Mouse (Mus musculus) MEL (cell line): ENCODE results near the gene Hprt. TPM values are rescaled to one million over a fixed set of nuclear protein-coding genes. Genes with fewer than 3 reads are reported as not detected.

Experiments
- DNase-seq: peaks from one replicate; pipeline ENCODE4 v3.0.0; 2011; ENCODE audit warnings: low read depth, low spot score
- H3K27ac ChIP-seq: 2 replicates; pipeline ENCODE4 v1.5.1; 2012; ENCODE audit warnings: low read depth, mild to moderate bottlenecking, control low read depth, low read length, moderate library complexity; ENCODE audit not compliant: control insufficient read depth
- H3K27me3 ChIP-seq, 2 experiments: fragments of 150-350 bp in 1 of 2; sonication (generic) in 1 of 2; 2 replicates each; pipeline ENCODE4 v1.6.1; 2012; ENCODE audit warnings: low read length in 2 of 2, mild to moderate bottlenecking in 2 of 2, improper control_type of control experiment in 1 of 2, moderate library complexity in 1 of 2; ENCODE audit not compliant: insufficient read depth in 2 of 2, control insufficient read depth in 1 of 2
- H3K36me3 ChIP-seq, 2 experiments: 2 replicates each; pipeline ENCODE4 v1.6.1; 2012 to 2014; ENCODE audit warnings: low read length in 2 of 2, improper control_type of control experiment in 1 of 2, inconsistent platforms in 1 of 2, mild to moderate bottlenecking in 1 of 2; ENCODE audit not compliant: insufficient read depth in 2 of 2, control insufficient read depth in 1 of 2
- H3K4me1 ChIP-seq, 2 experiments: fragments of 150-350 bp in 1 of 2; sonication (generic) in 1 of 2; 2 replicates each; pipeline ENCODE4 v1.6.1; 2012; ENCODE audit warnings: low read length in 2 of 2, improper control_type of control experiment in 1 of 2, mild to moderate bottlenecking in 1 of 2; ENCODE audit not compliant: insufficient read depth in 2 of 2, control insufficient read depth in 1 of 2
- H3K4me3 ChIP-seq, 2 experiments: fragments of 150-350 bp in 1 of 2; sonication (generic) in 1 of 2; 2 replicates each; pipeline ENCODE4 v1.5.1; 2012; ENCODE audit warnings: low read depth in 2 of 2, low read length in 2 of 2, mild to moderate bottlenecking in 2 of 2, moderate library complexity in 2 of 2, control low read depth in 1 of 2, improper control_type of control experiment in 1 of 2; ENCODE audit not compliant: control insufficient read depth in 1 of 2, insufficient read depth in 1 of 2
- H3K79me2 ChIP-seq: 2 replicates; pipeline ENCODE4 v1.6.1; 2012; ENCODE audit warnings: mild to moderate bottlenecking, low read length, moderate library complexity; ENCODE audit not compliant: control insufficient read depth, poor library complexity, insufficient read depth
- H3K9ac ChIP-seq: 2 replicates; pipeline ENCODE4 v1.6.1; 2012; ENCODE audit warnings: low read depth, mild to moderate bottlenecking, control low read depth, low read length, moderate library complexity; ENCODE audit not compliant: control insufficient read depth, poor library complexity, severe bottlenecking
- H3K9me3 ChIP-seq: fragments of 150-350 bp; sonication (generic); replicated peaks from 2 replicates; pipeline ENCODE4 v1.6.1; 2012; ENCODE audit warnings: mild to moderate bottlenecking, low read length, improper control_type of control experiment, moderate library complexity; ENCODE audit not compliant: insufficient read depth
- CHD1 ChIP-seq: IDR thresholded peaks from 2 replicates; pipeline ENCODE4 v1.6.1; 2012; ENCODE audit warnings: low read depth, mild to moderate bottlenecking, inconsistent platforms, low read length, improper control_type of control experiment
- E2F4 ChIP-seq: IDR thresholded peaks from 2 replicates; pipeline ENCODE4 v1.6.1; 2011; ENCODE audit warnings: low read depth, low read length, improper control_type of control experiment, borderline replicate concordance
- ELF1 ChIP-seq: IDR thresholded peaks from 2 replicates; pipeline ENCODE4 v1.6.1; 2014; ENCODE audit warnings: low read depth, mild to moderate bottlenecking, inconsistent platforms, low read length, improper control_type of control experiment, moderate library complexity
- EP300 ChIP-seq, 2 experiments: IDR thresholded peaks; 2 replicates each; pipeline ENCODE4 v1.6.1; 2011; ENCODE audit warnings: improper control_type of control experiment in 2 of 2, low read length in 2 of 2, low read depth in 1 of 2, mild to moderate bottlenecking in 1 of 2
- GABPA ChIP-seq: IDR thresholded peaks from 2 replicates; pipeline ENCODE4 v1.6.1; 2012; ENCODE audit warnings: low read depth, mild to moderate bottlenecking, inconsistent platforms, low read length, improper control_type of control experiment, moderate library complexity
- GATA1 ChIP-seq: IDR thresholded peaks from 2 replicates; pipeline ENCODE4 v1.6.1; 2011; ENCODE audit warnings: low read depth, low read length, improper control_type of control experiment
- MAFK ChIP-seq: IDR thresholded peaks from 2 replicates; pipeline ENCODE4 v1.6.1; 2011; ENCODE audit warnings: low read depth, mild to moderate bottlenecking, low read length, improper control_type of control experiment, borderline replicate concordance
- MAX ChIP-seq: IDR thresholded peaks from 2 replicates; pipeline ENCODE4 v1.6.1; 2011; ENCODE audit warnings: low read length, improper control_type of control experiment
- MAZ ChIP-seq: IDR thresholded peaks from 2 replicates; pipeline ENCODE4 v1.6.1; 2012; ENCODE audit warnings: low read depth, mild to moderate bottlenecking, inconsistent platforms, low read length, improper control_type of control experiment
- MEF2A ChIP-seq: IDR thresholded peaks from 2 replicates; pipeline ENCODE4 v1.6.1; 2014; ENCODE audit warnings: low read depth, mild to moderate bottlenecking, inconsistent platforms, low read length, improper control_type of control experiment; ENCODE audit not compliant: poor library complexity, insufficient replicate concordance, severe bottlenecking; ENCODE audit errors: extremely low read depth
- MYB ChIP-seq: IDR thresholded peaks from 2 replicates; pipeline ENCODE4 v1.6.1; 2011; ENCODE audit warnings: mild to moderate bottlenecking, low read depth, low read length, improper control_type of control experiment
- MYC ChIP-seq: IDR thresholded peaks from 2 replicates; pipeline ENCODE4 v1.6.1; 2011; ENCODE audit warnings: low read depth, mild to moderate bottlenecking, low read length, improper control_type of control experiment, moderate library complexity
- NELFE ChIP-seq: IDR thresholded peaks from 2 replicates; pipeline ENCODE4 v1.6.1; 2011; ENCODE audit warnings: low read depth, low read length, improper control_type of control experiment
- NRF1 ChIP-seq: IDR thresholded peaks from 2 replicates; pipeline ENCODE4 v1.6.1; 2014; ENCODE audit warnings: low read depth, mild to moderate bottlenecking, inconsistent platforms, low read length, improper control_type of control experiment, moderate library complexity; ENCODE audit not compliant: poor library complexity, insufficient read depth, severe bottlenecking
- POLR2A ChIP-seq, 2 experiments: IDR thresholded peaks; 2 replicates each; pipeline ENCODE4 v1.6.1; 2011 to 2012; ENCODE audit warnings: low read length in 2 of 2, mild to moderate bottlenecking in 2 of 2, control low read depth in 1 of 2, improper control_type of control experiment in 1 of 2, low read depth in 1 of 2, moderate library complexity in 1 of 2; ENCODE audit not compliant: control insufficient read depth in 1 of 2, insufficient read depth in 1 of 2, poor library complexity in 1 of 2
- POLR2AphosphoS2 ChIP-seq: IDR thresholded peaks from 2 replicates; pipeline ENCODE4 v1.6.1; 2011; ENCODE audit warnings: low read length, improper control_type of control experiment
- POLR2AphosphoS5 ChIP-seq: IDR thresholded peaks from 2 replicates; pipeline ENCODE4 v1.6.1; 2012; ENCODE audit warnings: low read depth, borderline replicate concordance, mild to moderate bottlenecking, inconsistent platforms, low read length, moderate library complexity, mixed read lengths
- RAD21 ChIP-seq: IDR thresholded peaks from 2 replicates; pipeline ENCODE4 v1.6.1; 2011; ENCODE audit warnings: mild to moderate bottlenecking, low read depth, low read length, improper control_type of control experiment
- SIN3A ChIP-seq: IDR thresholded peaks from 2 replicates; pipeline ENCODE4 v1.6.1; 2012; ENCODE audit warnings: low read length, improper control_type of control experiment, inconsistent platforms
- SMC3 ChIP-seq: IDR thresholded peaks from 2 replicates; pipeline ENCODE4 v1.6.1; 2011; ENCODE audit warnings: low read depth, low read length, improper control_type of control experiment
- TAL1 ChIP-seq: IDR thresholded peaks from 2 replicates; pipeline ENCODE4 v1.6.1; 2012; ENCODE audit warnings: mild to moderate bottlenecking, inconsistent platforms, low read length, moderate library complexity, mixed read lengths
- TCF12 ChIP-seq: IDR thresholded peaks from 2 replicates; pipeline ENCODE4 v1.6.1; 2014; ENCODE audit warnings: low read depth, mild to moderate bottlenecking, inconsistent platforms, low read length, improper control_type of control experiment, moderate library complexity
- UBTF ChIP-seq: IDR thresholded peaks from 2 replicates; pipeline ENCODE4 v1.6.1; 2012; ENCODE audit warnings: low read depth, mild to moderate bottlenecking, inconsistent platforms, low read length, improper control_type of control experiment, moderate library complexity, borderline replicate concordance; ENCODE audit not compliant: insufficient read depth
- USF1 ChIP-seq: IDR thresholded peaks from 2 replicates; pipeline ENCODE4 v1.6.1; 2014; ENCODE audit warnings: low read depth, mild to moderate bottlenecking, inconsistent platforms, low read length, improper control_type of control experiment, moderate library complexity
- USF2 ChIP-seq, 2 experiments: IDR thresholded peaks; 2 replicates each; pipeline ENCODE4 v1.6.1; 2011 to 2012; ENCODE audit warnings: improper control_type of control experiment in 2 of 2, low read length in 2 of 2, borderline replicate concordance in 1 of 2, inconsistent platforms in 1 of 2, low read depth in 1 of 2, mild to moderate bottlenecking in 1 of 2; ENCODE audit not compliant: insufficient read depth in 1 of 2
- ZC3H11A ChIP-seq: IDR thresholded peaks from 2 replicates; pipeline ENCODE4 v1.6.1; 2012; ENCODE audit warnings: low read depth, mild to moderate bottlenecking, inconsistent platforms, low read length, improper control_type of control experiment
- ZKSCAN1 ChIP-seq: IDR thresholded peaks from 2 replicates; pipeline ENCODE4 v1.6.1; 2012; ENCODE audit warnings: low read depth, mild to moderate bottlenecking, inconsistent platforms, low read length, improper control_type of control experiment, moderate library complexity
- ZMIZ1 ChIP-seq: IDR thresholded peaks from 2 replicates; pipeline ENCODE4 v1.6.1; 2012; ENCODE audit warnings: low read depth, mild to moderate bottlenecking, inconsistent platforms, low read length, improper control_type of control experiment, moderate library complexity
- ZNF384 ChIP-seq: IDR thresholded peaks from 2 replicates; pipeline ENCODE4 v1.6.1; 2012; ENCODE audit warnings: low read depth, mild to moderate bottlenecking, inconsistent platforms, low read length, improper control_type of control experiment
- polyA plus RNA-seq, 2 experiments: library from polyadenylated mRNA; stranded (reverse) in 1 of 2; unstranded in 1 of 2; fragments of >175 nt in 1 of 2; fragments of >200 nt in 1 of 2; gene quantifications; 2 replicates each; pipeline versions ENCODE4 v1.2.1 to v1.2.4; 2012; ENCODE audit warnings: low replicate concordance in 2 of 2, low read depth in 1 of 2; ENCODE audit not compliant: insufficient read length in 2 of 2, insufficient read depth in 1 of 2, missing spikeins in 1 of 2
- total RNA-seq: library from RNA; depleted of rRNA; stranded (reverse); fragments of 300-350 nt; gene quantifications from 2 replicates; pipeline ENCODE4 v1.2.3, GENCODE M21; 2012

Gene Hprt
- total and polyA plus RNA-seq, 3 experiments = 113 to 117 TPM; not detected in 1

GRCm38 (mm10) chrX:52961559-52962110, 26.3 kb upstream of the Hprt start:
- Histone ChIP-seq H3K79me2 (no peaks in the 10 kb centered on the region), H3K27ac (no peak overlapping the region), H3K27me3 (no peaks in the 10 kb centered on the region), H3K9ac (no peak overlapping the region), H3K4me1 (peaks cover 4 to 6% of the 10 kb centered on the region in 2 experiments), H3K9me3 (no peaks in the 10 kb centered on the region), H3K36me3 (peaks cover 0 to 6% of the 10 kb centered on the region in 2 experiments; a peak in 2 of 4 replicates), H3K4me3 (no peak overlapping the region)
- DNase-seq = no peak
- TF ChIP-seq ZNF384 (no peak), MAFK (no peak), RAD21 (no peak), ZC3H11A (no peak), SIN3A (no peak), EP300 (IDR thresholded peaks at IDR 0.05; ENCODE audit: low read depth in 1 of 2, low read length in 2 of 2) (no peak), POLR2A (IDR thresholded peaks at IDR 0.05; ENCODE audit: control insufficient read depth in 1 of 2, insufficient read depth in 1 of 2, low read depth in 1 of 2, low read length in 2 of 2, poor library complexity in 1 of 2) (no peak), ZKSCAN1 (no peak), USF1 (no peak), CHD1 (no peak), USF2 (IDR thresholded peaks at IDR 0.05; ENCODE audit: borderline replicate concordance in 1 of 2, insufficient read depth in 1 of 2, low read depth in 1 of 2, low read length in 2 of 2) (no peak), MAZ (no peak), MEF2A (no peak), ELF1 (no peak), MYB (no peak)
- TF ChIP-seq, all 39 proteins: peak for 0

- H3K27me3 ChIP-seq = no peaks in the 10 kb centered on the region
- H3K9me3 ChIP-seq = no peaks in the 10 kb centered on the region
- no peak for DNase-seq
- no peak for TF ChIP-seq CHD1
- TF ChIP-seq POLR2AphosphoS2 = no peak
- TF ChIP-seq ZC3H11A = no peak
- no peak for TF ChIP-seq POLR2A (IDR thresholded peaks at IDR 0.05; ENCODE audit: control insufficient read depth in 1 of 2, insufficient read depth in 1 of 2, low read depth in 1 of 2, low read length in 2 of 2, poor library complexity in 1 of 2)
- TF ChIP-seq NELFE = no peak
- no peak for TF ChIP-seq TCF12
- TF ChIP-seq GATA1 = peak; percentile 43; the same call in 1 of the 2 replicates
- TF ChIP-seq ZMIZ1 = no peak
- TF ChIP-seq GABPA = no peak
- no peak for TF ChIP-seq RAD21
- no peak for TF ChIP-seq ELF1
- no peak for TF ChIP-seq ZNF384
- peak; percentile 54; the same call in 1 of the 2 replicates for TF ChIP-seq MAX
- TF ChIP-seq SMC3 = no peak
- TF ChIP-seq EP300 (IDR thresholded peaks at IDR 0.05; ENCODE audit: low read depth in 1 of 2, low read length in 2 of 2) = 0 out of 4 replicates have a peak, but pooled peaks of 1 of the 2 experiments have one; percentile 22
- TF ChIP-seq E2F4 = no peak
- no peak for TF ChIP-seq MYC
- peak; percentile 47; the same call in 1 of the 2 replicates for TF ChIP-seq MEF2A
- no peak for TF ChIP-seq UBTF
- no peak for TF ChIP-seq NRF1
- no peak for TF ChIP-seq TAL1
- no peak for TF ChIP-seq POLR2AphosphoS5
- no peak for TF ChIP-seq SIN3A
Measured at GRCm38 (mm10) chrX:52965149-52965548, 22.8 kb upstream of the Hprt start.

More at GRCm38 (mm10) chrX:52965149-52965548, 22.8 kb upstream of the Hprt start:
- Histone ChIP-seq H3K36me3 (peaks cover 0 to 6% of the 10 kb centered on the region in 2 experiments; a peak in 2 of 4 replicates), H3K27ac (no peak overlapping the region), H3K9ac (no peak overlapping the region), H3K4me1 (peaks cover 4 to 6% of the 10 kb centered on the region in 2 experiments), H3K4me3 (no peak overlapping the region), H3K79me2 (no peaks in the 10 kb centered on the region)
